Mouse (Mus musculus) retina, postnatal 7 days (tissue): ENCODE measurements around the gene Slc2a3.
A peak's percentile ranks its signal among the peaks of the same experiment; 100 is the strongest.
"Not testable (repeated sequence)": the region's sequence is repeated elsewhere in the genome, so short reads cannot be mapped to it uniquely, and the experiment has no call there.

ENCODE experiments used
- DNase-seq: peaks from one replicate; pipeline ENCODE4 v3.0.0-alpha.2; 2012; ENCODE audit warnings: low read depth, low spot score

Gene Slc2a3

GRCm38 (mm10) chr6:122810022-122810614, 8.7 kb upstream of the Slc2a3 start:
- peak; percentile 21 for DNase-seq

GRCm38 (mm10) chr6:122804418-122804817, 3.0 kb upstream of the Slc2a3 start:
- peak; percentile 57 for DNase-seq

GRCm38 (mm10) chr6:122801801-122802514, 518 bp upstream of the Slc2a3 start:
- DNase-seq, result no peak

- DNase-seq, result no peak
Measured at GRCm38 (mm10) chr6:122800640-122801300, 670 bp downstream of the Slc2a3 start.

GRCm38 (mm10) chr6:122795254-122795935, 6.0 kb downstream of the Slc2a3 start:
- no peak for DNase-seq

GRCm38 (mm10) chr6:122786275-122786674, 15.2 kb downstream of the Slc2a3 start:
- DNase-seq, result peak; percentile 46

GRCm38 (mm10) chr6:122784866-122785265, 16.6 kb downstream of the Slc2a3 start:
- no peak for DNase-seq

GRCm38 (mm10) chr6:122782164-122782563, 19.3 kb downstream of the Slc2a3 start:
- DNase-seq, result no peak

- DNase-seq, result no peak
Measured at GRCm38 (mm10) chr6:122781167-122781566, 20.3 kb downstream of the Slc2a3 start.

GRCm38 (mm10) chr6:122779916-122780315, 21.5 kb downstream of the Slc2a3 start:
- no peak for DNase-seq

- no peak for DNase-seq
Measured at GRCm38 (mm10) chr6:122776040-122776439, 25.4 kb downstream of the Slc2a3 start.

- DNase-seq, result no peak
Measured at GRCm38 (mm10) chr6:122774345-122774744, 27.1 kb downstream of the Slc2a3 start.

GRCm38 (mm10) chr6:122772701-122773100, 28.7 kb downstream of the Slc2a3 start:
- no peak for DNase-seq

GRCm38 (mm10) chr6:122770760-122771315, 30.6 kb downstream of the Slc2a3 start:
- no peak for DNase-seq

- DNase-seq, result no peak
Measured at GRCm38 (mm10) chr6:122769771-122770759, 31.4 kb downstream of the Slc2a3 start.

- no peak for DNase-seq
Measured at GRCm38 (mm10) chr6:122768256-122768655, 33.2 kb downstream of the Slc2a3 start.

GRCm38 (mm10) chr6:122767012-122767411, 34.4 kb downstream of the Slc2a3 start:
- DNase-seq, result not testable (repeated sequence)

GRCm38 (mm10) chr6:122766145-122766968, 35.1 kb downstream of the Slc2a3 start:
- no peak for DNase-seq

GRCm38 (mm10) chr6:122765298-122765956, 36.0 kb downstream of the Slc2a3 start:
- DNase-seq, result no peak
